Mouse (Mus musculus) heart, postnatal 36 days (tissue): ENCODE measurements around the gene Uimc1. TPM values are rescaled to one million over a fixed set of nuclear protein-coding genes. Genes with fewer than 3 reads are reported as not detected.
"Not testable (repeated sequence)": the region's sequence is repeated elsewhere in the genome, so short reads cannot be mapped to it uniquely, and the experiment has no call there.

Experiments used
- DNase-seq, 2 experiments: peaks; one replicate each; pipeline ENCODE4 v3.0.0; 2021 to 2022
- intact Hi-C: fragments of 180-260 bp; cut with DNase I; formaldehyde crosslinking; loops from one replicate; pipeline ENCODE4 v1.15.1; 2025
- total RNA-seq, 2 experiments: library from RNA; stranded (reverse); gene quantifications; 2 replicates each; pipeline ENCODE4 v1.2.3; 2021

Gene Uimc1
- total RNA-seq: 10 to 100 TPM; 18.4 to 21.9 TPM

DNA sequence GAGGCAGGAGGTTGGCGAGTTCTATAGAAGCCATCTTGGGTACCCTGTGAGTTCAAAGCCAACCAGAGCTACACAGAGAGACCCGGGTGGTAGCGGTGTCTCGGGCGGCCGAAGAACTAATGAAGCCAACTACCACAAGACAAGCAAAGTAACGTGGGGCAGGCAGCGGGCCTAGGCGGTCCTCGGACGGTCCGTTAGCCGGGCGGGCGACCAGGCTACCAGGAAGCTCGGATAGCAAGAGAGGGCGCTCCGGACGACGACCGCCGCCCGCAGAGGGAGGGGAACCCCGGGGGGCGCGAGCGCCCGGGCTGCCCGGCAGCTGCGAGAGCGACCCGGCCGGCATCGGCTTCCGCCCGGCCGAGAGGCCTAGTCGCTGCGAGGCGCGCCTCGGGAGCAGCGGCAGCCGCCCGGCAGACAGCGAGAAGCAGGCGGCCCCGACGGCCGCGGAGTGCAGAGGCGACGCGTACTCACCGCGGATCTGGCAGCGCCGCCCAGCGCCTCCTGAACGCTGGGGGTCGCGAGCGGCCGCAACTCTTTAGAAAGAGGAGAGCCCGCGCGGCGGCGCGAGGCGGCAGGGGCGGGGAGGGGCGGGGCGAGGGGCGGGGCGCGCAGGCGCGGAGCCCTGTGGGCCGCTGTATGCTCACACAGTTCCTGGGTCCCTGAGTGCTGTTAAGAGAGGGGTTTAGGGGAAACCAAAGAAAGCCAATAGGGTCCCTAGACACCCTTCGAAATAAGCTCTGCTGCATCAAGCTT, at the start of gene Uimc1:
TSS of gene Uimc1 (minus strand) at position 575 of the 753 bp plus-strand sequence.
- DNase-seq: peak; percentile 82 to 87
- intact Hi-C loops: loop anchor here (10.0 kb wide), 1 partner anchor 225 kb away; the partner anchor contains the start of genes Mxd3, Prelid1 and Rab24

DNA sequence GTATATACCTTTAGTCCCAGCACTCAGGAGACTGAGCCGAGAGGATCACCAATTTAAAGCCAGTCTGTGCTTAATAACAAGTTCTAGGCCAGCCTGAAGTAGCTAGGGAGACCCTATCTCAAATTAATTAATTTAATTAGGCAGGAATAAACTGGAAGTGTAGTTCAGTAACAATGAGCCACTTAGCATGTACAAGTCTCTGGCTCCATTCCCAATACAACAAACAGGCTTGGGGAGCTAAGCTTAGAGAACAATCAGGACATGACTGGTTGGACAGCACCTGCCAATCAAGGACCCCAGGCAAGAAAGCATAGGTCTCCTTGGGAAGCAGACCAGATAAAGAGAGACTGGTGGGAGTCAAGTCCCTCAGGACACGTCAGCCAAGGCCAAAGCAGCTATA, 40.2 kb upstream of the Uimc1 start:
- intact Hi-C loops: no loop called here
- DNase-seq: no peak

DNA sequence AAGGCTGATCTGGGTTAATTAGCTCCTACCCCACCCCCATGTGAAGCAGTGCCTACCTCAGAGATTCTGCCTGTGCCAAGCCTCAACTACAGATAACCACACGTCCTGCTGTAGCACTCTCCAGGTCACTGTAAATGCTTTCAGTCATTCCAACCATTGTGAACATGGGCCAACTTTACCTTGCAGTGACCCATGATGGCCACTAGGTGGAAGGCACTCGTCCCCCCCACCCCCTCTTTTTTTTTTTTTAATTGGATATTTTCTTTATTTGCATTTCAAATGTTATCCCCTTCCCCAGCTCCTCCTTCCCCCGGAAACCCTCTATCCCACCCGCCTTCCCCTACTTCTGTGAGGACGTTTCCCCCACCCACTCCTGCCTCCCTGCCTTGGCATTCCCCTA, 35.3 kb upstream of the Uimc1 start:
- intact Hi-C loops: loop anchor here (1.0 kb wide), 1 partner anchor 43 kb away; no protein-coding TSS in a partner anchor
- peak; percentile 9 to 18 for DNase-seq

DNA sequence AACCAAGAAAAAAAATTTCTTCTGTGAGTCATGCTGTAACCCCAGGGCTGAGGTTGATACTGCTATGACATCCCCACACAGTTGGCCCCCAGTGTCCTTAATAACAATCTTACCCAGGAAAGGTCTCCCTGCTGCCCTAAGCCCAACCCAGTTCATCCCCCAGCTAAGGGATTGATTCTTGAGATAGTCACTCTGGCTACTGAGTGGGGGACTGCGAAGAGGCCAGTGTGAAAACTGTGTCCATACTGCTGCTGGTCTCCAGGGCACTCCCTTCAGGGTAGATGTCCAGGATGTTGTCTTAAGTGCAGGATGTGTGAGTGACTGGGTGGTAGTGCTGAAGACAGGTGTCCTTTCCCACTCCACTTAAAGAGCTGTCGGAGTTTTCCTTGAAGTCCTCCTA, 33.3 kb upstream of the Uimc1 start, which contains the start of gene Gm17617:
TSS of gene Gm17617 (minus strand) at position 101 of the 400 bp plus-strand sequence.
- intact Hi-C loops: no loop called here
- no peak for DNase-seq

DNA sequence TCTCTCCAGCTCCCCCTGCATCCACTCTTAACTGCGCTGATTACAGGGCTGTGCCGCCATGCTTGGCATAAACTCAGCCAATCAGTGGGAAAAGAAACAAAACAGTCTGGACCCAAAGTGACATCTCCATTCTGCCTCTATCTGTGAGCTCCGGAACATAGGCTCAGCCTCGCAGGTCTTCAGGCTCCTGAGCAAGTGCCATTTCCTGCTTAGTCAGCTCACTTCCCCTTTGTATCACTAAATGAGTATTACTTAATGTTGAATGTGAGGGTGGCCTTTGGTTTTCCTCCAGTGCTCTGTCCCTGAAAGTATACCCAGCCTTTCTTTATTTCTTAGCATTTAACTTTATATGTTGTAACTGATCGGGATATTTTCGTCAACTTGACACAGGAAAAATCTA, 24.8 kb upstream of the Uimc1 start:
- no peak for DNase-seq
- intact Hi-C loops: no loop called here

DNA sequence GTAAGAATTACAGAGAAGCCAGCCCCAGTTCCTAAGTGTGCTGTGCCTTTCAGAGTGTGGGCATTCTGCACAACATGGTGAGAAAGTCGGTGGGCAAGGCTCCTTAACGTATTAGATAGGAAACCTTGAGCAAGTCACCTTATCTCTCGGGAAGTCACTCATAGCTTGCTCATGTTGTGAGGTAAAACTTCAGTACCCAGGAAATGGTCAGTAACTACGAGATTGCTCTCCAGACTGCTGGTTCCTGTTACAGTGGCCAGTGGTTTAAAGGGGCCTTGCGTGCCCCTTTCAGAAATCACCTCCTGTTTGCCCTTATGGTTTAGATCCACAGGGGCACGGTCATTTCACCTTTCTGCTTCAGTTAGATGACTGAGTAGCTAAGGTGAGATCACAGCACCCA, 14.3 kb upstream of the Uimc1 start:
- no peak for DNase-seq
- intact Hi-C loops: no loop called here

DNA sequence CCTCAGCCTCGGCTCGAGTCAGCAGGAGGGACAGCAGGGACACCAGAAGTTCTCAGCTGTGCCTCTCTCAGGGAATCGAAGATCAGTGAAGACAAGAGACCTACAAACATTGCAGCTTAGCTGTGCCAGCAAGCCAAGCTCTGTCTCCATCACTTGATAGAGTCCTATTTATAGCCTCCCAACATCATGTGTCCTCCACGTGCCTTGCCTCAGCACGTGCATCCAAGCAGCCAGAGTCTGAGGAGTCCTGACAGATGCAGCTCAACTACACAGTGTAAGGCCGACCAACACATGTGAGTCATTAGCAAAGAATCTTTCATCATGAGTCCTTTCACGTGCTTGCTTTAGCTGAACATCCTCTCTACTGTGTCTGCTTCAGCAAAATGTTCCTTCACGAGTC, 7.6 kb upstream of the Uimc1 start:
- intact Hi-C loops: loop anchor here (10.0 kb wide), 1 partner anchor 217 kb away; the partner anchor contains the start of genes Mxd3, Prelid1 and Rab24
- DNase-seq: peak; percentile 63 to 67

DNA sequence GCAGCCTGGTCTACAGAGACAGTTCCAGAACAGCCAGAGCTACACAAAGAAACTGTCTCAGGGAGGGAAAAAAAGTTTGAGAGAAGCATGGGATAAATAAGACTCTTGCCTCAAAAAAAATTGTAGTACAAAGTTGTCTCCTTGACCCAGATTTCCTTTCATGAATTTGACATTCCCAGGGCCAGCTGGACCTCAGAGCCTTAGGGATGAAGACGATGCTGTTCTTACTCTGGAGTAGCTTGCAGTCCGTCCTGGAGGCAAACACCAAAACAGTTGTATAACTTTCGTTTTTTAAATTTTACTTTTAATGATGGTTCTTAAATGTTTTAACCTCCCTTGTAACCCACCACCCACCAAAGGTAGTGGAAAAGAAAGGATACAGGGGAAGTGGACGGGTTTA, 7.0 kb upstream of the Uimc1 start:
- no peak for DNase-seq
- intact Hi-C loops: loop anchor here (10.0 kb wide), 1 partner anchor 218 kb away; the partner anchor contains the start of genes Mxd3, Prelid1 and Rab24

DNA sequence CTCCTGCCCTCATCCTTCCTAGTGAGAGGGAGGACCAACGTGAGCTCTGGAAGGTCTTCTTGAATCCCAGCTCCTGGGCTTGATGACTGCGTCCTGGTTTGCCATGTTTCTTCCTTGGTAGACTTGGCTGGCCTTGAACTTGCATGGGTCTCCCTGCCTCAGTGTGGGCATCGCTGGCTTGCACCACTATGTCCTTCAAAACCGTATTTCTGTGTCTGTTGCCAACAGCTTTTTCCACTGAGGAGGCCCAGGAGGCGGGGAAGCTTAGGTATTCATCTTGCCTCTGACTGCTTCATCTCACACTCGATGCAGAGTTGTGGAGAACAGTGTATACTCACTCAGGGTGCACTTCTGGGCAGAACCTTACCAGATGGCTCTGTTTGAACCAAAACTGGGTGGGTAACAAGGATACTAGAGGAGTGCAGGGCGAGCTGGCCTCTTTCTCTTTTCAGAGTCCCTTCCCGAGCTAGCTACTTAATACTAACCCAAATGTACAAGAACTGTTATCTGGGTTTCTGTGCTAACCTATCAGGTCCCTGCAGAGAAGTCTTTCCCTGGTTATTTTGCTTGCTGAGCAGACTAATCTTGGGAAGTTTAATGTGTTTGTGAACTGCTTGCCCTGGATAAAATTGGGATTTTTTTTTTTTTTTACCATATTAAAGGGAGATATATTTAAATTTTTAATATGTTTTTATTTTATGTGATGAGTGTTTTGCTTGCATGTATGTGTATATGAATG, 6.0 kb upstream of the Uimc1 start:
- peak; percentile 13 to 23 for DNase-seq
- intact Hi-C loops: loop anchor here (2.0 to 10.0 kb wide), 2 partner anchors 73 to 219 kb away; partner anchors contain the start of genes Mxd3, Prelid1 and Rab24

DNA sequence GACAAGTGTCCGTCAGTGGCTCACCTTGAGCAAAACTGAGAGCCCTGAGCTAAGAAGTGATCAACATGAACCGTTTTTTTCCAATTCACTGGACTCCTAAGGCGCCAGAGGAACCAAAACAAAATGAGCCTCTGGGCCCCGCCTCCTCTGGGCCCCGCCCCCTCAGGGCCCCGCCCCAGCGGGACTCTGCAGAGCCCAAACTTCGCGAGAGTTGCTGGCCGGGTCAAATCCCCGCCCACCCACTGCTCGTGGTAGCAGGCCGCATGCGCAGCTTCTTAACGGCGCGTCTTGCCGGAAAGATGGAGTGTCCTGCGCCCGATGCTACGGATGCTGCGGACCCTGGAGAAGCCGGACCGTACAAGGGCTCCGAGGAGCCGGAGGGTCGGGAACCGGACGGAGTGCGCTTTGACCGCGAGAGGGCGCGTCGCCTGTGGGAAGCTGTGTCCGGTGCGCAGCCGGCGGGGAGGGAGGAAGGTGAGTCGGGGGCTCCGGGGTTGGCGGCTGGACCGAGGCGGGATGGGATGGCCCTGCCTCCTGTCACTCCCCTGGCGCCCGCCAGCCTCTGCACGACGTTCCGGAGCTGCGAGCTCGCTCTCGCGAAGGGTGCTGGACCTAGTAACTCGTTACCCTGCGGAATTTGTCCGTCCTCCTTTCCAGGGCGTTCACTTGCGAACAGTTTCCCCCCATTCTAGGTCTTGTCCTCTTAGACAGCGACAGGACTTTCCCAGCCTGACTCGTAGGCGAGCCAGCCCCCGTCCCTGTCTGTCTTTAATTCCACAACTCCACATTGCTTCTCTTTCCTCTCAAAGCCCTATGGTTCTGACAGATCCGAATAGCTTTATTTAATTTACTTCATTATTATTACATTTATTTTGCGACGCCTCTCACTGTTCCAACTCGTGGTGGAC, 5.2 kb upstream of the Uimc1 start, which contains the start of gene Zfp346:
TSS of gene Zfp346 (plus strand) at position 267 of the 908 bp plus-strand sequence.
- intact Hi-C loops: loop anchor here (2.0 to 10.0 kb wide), 2 partner anchors 74 to 220 kb away; partner anchors contain the start of genes Mxd3, Prelid1 and Rab24
- DNase-seq: peak; percentile 97 to 98

DNA sequence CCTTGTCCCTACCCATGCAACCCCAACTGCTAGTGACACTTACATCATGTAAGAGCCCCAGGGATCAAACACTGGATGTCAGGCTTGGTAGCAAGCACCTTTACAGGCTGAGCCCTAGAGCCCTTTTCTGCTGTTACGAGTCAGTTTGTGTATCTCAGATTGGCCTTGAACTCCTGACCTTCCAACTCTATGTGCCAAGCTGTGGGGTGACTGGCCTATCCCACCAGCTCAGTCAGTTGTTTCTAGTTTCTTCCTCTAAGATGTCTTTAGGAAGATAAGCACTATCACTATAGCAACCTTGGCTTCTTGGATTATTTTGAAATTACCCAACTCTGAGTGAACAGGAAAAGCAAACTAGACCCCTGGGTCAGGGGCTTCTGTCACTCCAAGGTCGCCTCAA, 3.3 kb upstream of the Uimc1 start:
- no peak for DNase-seq
- intact Hi-C loops: loop anchor here (10.0 kb wide), 1 partner anchor 221 kb away; the partner anchor contains the start of genes Mxd3, Prelid1 and Rab24

DNA sequence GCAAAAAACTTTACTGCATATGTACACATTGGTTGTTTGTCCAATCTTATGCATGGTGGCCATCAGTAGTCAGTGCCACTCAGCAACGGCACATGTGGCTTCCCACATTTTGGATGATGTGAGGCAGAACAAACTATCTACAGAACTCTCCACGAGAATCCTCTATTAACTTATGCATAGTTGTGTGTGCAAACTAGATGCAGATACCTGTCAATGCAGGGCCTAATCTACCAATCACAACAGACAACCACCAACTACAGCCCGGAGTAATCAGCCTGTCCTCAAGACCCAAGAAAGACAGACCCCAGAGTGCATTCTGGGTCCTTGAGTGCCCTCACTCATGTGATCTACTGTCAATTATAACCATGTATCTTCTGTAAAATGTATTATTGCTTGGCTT, 2.3 kb upstream of the Uimc1 start:
- intact Hi-C loops: loop anchor here (10.0 kb wide), 1 partner anchor 222 kb away; the partner anchor contains the start of genes Mxd3, Prelid1 and Rab24
- no peak for DNase-seq

DNA sequence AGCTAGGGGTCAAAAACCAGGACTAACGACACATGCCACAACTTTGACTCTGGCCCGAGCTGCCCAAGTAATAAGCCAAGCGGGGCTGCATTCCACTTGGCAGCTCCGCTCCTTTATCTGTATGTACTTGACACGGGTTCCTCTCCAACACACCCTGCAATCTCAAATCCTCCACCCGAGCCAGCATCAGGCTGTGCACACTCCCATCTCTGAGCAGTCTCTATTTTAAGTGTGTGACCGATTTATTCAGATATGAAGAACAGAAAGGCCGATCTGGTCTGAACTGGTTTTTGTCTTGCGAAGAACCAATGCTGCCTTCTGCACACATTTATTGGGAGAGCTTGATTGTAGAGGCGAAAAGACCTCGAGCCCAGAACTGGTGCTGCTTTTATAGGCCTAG, 1.5 kb upstream of the Uimc1 start:
- no peak for DNase-seq
- intact Hi-C loops: loop anchor here (10.0 kb wide), 1 partner anchor 223 kb away; the partner anchor contains the start of genes Mxd3, Prelid1 and Rab24

DNA sequence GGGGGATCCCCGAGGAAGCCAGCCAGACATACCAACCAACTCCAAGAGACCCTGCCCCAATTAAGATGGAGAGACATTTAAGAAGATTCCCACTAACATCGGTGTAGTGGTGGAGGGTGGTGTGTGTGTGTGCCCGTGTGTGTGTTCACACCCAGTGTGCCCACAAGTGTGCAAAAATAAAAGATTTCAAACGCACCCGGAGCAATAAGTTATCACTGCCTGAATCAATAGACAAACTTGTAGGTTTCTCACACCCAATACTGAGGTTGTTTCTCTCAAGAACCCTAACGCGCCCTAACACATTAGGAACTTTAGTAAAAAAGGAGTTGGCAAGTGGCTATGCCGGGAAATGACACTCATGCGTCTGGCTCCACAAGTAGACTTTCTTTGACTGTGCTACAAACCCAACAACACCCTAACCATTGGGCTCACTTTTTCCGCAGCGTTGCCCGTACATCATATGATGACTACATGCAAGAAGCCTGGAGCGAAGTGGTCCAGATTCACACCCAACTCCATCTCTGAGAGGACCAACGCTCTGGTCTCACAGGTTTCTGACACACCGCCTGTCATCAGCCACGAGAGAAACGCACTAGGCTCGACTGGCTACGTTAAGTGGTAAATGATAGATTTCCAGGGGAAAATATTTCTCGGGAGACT, 904 bp downstream of the Uimc1 start:
- peak; percentile 13 to 34 for DNase-seq

DNA sequence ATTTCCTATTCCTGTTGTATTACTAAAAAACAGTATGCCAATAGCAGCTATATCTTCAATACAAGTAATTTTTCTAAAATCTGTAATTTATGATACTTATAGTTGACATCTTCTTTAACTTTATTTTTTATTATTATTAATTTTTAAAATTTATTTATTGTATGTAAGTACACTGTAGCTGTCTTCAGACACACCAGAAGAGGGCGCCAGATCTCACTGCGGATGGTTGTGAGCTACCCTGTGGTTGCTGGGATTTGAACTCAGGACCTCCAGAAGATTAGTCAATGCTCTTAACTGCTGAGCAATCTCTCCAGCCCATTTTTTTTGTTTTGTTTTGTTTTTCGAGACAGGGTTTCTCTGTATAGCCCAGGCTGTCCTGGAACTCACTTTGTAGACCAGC, 2.3 kb downstream of the Uimc1 start:
- intact Hi-C loops, DNase-seq: not testable (repeated sequence)

More for the DNA sequence above, 904 bp downstream of the Uimc1 start:
- intact Hi-C loops: no loop called here

DNA sequence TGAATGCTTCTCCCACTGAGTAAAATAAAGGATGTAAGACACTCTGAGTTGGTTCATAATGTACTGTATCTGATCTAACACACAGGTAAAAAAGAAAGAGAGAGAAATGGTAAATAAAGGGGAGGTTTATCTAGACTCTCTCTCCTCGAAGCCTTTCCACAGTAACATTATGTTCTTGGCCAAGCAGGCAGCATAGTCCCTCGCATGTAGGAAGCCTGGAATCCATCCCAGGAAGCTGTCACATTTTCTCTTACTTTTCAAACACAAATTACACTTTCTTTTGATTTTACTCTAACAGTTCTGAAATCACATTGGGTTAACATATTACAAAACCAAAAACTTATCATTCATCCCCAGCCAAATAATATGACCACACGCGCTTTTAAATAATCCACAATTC, 7.5 kb downstream of the Uimc1 start:
- intact Hi-C loops: no loop called here

DNA sequence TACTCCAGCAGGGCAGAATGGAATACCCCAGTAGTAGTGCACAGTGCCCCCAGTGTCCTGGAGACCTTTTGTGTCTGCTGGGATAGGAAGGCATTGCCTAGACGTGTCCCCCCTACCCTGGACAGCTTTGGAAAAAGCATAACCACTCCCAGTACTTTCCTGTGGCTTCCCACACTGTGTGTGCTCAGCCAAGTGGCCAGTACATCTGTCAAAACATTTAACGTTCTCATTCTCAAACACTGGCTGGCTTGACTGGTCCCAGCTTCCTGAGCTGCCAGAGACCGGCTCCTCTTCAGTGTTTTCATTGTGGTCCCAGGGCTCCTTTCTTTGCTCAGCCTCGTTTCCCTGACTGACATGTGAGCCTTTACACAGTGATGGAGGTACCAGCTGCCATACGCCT, 24.5 kb downstream of the Uimc1 start:
- DNase-seq: no peak
- intact Hi-C loops: no loop called here

More for the DNA sequence above, 7.5 kb downstream of the Uimc1 start:
- DNase-seq: no peak

DNA sequence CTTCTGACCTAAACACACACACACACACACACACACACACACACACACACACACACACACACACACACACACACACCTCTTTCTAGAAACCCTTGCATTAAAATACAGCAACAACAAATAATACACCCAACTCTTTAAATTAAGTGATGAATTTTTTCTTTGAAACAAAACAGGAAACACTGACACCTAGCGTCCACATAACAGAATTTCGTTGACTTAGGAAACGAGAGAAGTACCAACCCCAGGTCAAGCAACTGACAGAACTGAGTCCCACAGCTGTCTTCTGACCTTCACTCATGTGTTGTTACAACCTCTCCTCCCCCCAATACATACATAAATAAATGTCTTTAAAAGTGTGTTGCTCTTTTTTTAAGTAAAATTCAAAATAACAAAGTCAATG, 28.8 kb downstream of the Uimc1 start:
- no peak for DNase-seq
- intact Hi-C loops: loop anchor here (2.0 kb wide), 1 partner anchor 273 kb away; no protein-coding TSS in a partner anchor

DNA sequence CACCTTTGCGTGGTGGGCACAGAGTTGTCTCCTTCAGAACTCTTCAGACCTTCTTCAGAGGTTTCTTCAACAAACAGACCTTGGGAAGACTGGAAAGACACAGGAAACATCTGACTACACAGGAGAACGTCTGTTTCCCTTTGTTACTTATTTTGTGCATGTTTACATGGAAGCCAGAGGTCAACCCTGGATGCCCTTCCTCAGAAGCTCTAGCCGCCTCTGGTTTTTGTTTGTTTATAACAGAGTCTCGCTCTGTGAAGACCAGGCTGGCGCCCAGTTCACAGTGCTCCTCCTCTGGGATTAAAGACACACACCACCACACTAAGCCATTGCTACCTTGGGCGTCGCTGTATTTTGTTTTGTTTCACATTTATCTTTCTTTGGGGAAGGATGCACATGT, 30.4 kb downstream of the Uimc1 start:
- DNase-seq: no peak
- intact Hi-C loops: loop anchor here (2.0 kb wide), 1 partner anchor 271 kb away; no protein-coding TSS in a partner anchor
